Mouse (Mus musculus): ENCODE results near the gene Ugt1a8. TPM values are rescaled to one million over a fixed set of nuclear protein-coding genes. Genes with fewer than 3 reads are reported as not detected.
"Not testable (repeated sequence)": the region's sequence is repeated elsewhere in the genome, so short reads cannot be mapped to it uniquely, and the experiment has no call there.

Gene Ugt1a8
- total and polyA plus RNA-seq, 3 experiments = not detected

GRCm38 (mm10) chr1:88133908-88134456 is 46.4 kb downstream of the Ugt1a8 start:
- Histone ChIP-seq H3K79me2 (replicated peaks; ENCODE audit: control insufficient read depth, insufficient read depth, low read length) (no peaks in the 10 kb centered on the region), H3K4me1 (ENCODE audit: control insufficient read depth, insufficient read depth, low read length) (peaks cover 2% of the 10 kb centered on the region; the same call in 1 of the 2 replicates), H3K9ac (ENCODE audit: low read depth, low read length) (no peak overlapping the region), H3K36me3 (ENCODE audit: control insufficient read depth, insufficient read depth, low read length) (no peaks in the 10 kb centered on the region), H3K27me3 (ENCODE audit: control insufficient read depth, insufficient read depth, low read length) (no peaks in the 10 kb centered on the region), H3K27ac (no peak overlapping the region), H3K4me3 (no peak overlapping the region)
- intact Hi-C loops (cut with DNase I) = no loop called here
- no peak for DNase-seq
- TF ChIP-seq EP300 (IDR thresholded peaks at IDR 0.05; ENCODE audit: insufficient read depth, low read depth, low read length) (no peak), CTCF (IDR thresholded peaks at IDR 0.05) (no peak), POLR2A (IDR thresholded peaks at IDR 0.05; ENCODE audit: insufficient read depth, low read depth, low read length) (no peak)
- 37% methylated on average over 3 of the region's 3 CpGs for WGBS

- H3K4me3 ChIP-seq; H3K79me2 ChIP-seq (replicated peaks; ENCODE audit: control insufficient read depth, insufficient read depth, low read length); intact Hi-C loops (cut with DNase I); H3K27me3 ChIP-seq (ENCODE audit: control insufficient read depth, insufficient read depth, low read length); H3K4me1 ChIP-seq (ENCODE audit: control insufficient read depth, insufficient read depth, low read length); H3K36me3 ChIP-seq (ENCODE audit: control insufficient read depth, insufficient read depth, low read length); H3K9ac ChIP-seq (ENCODE audit: low read depth, low read length); H3K27ac ChIP-seq: not testable (repeated sequence)
- 30% methylated on average over 5 of the region's 5 CpGs for WGBS
- DNase-seq = peak; percentile 46 to 54
Observed at GRCm38 (mm10) chr1:88134457-88135011, 46.9 kb downstream of the Ugt1a8 start, which contains the start of gene Ugt1a6a. Ugt1a6a (plus strand) TSS chr1:88134809.

- H3K36me3 ChIP-seq (ENCODE audit: control insufficient read depth, insufficient read depth, low read length); intact Hi-C loops (cut with DNase I); H3K79me2 ChIP-seq (replicated peaks; ENCODE audit: control insufficient read depth, insufficient read depth, low read length); H3K4me1 ChIP-seq (ENCODE audit: control insufficient read depth, insufficient read depth, low read length); H3K9ac ChIP-seq (ENCODE audit: low read depth, low read length); DNase-seq; H3K4me3 ChIP-seq; H3K27me3 ChIP-seq (ENCODE audit: control insufficient read depth, insufficient read depth, low read length); H3K27ac ChIP-seq: not testable (repeated sequence)
- 80% methylated on average over 6 of the region's 6 CpGs for WGBS
Observed at GRCm38 (mm10) chr1:88135229-88135904, 47.8 kb downstream of the Ugt1a8 start.

- intact Hi-C loops (cut with DNase I) = no loop called here
- no peak overlapping the region for H3K4me3 ChIP-seq
- peaks cover 2% of the 10 kb centered on the region; the same call in 1 of the 2 replicates for H3K4me1 ChIP-seq (ENCODE audit: control insufficient read depth, insufficient read depth, low read length)
- H3K9ac ChIP-seq (ENCODE audit: low read depth, low read length) = no peak overlapping the region
- no peaks in the 10 kb centered on the region for H3K27me3 ChIP-seq (ENCODE audit: control insufficient read depth, insufficient read depth, low read length)
- DNase-seq = no peak
- 65% methylated on average over 2 of the region's 2 CpGs for WGBS
- H3K27ac ChIP-seq = no peak overlapping the region
- H3K36me3 ChIP-seq (ENCODE audit: control insufficient read depth, insufficient read depth, low read length) = no peaks in the 10 kb centered on the region
- H3K79me2 ChIP-seq (replicated peaks; ENCODE audit: control insufficient read depth, insufficient read depth, low read length) = no peaks in the 10 kb centered on the region
- TF ChIP-seq CTCF (IDR thresholded peaks at IDR 0.05) (no peak), POLR2A (IDR thresholded peaks at IDR 0.05; ENCODE audit: insufficient read depth, low read depth, low read length) (no peak), EP300 (IDR thresholded peaks at IDR 0.05; ENCODE audit: insufficient read depth, low read depth, low read length) (no peak)
Observed at GRCm38 (mm10) chr1:88136646-88137045, 49.0 kb downstream of the Ugt1a8 start.

- no peak for TF ChIP-seq EP300 (IDR thresholded peaks at IDR 0.05; ENCODE audit: insufficient read depth, low read depth, low read length)
- TF ChIP-seq CTCF (IDR thresholded peaks at IDR 0.05) = no peak
- no peak for TF ChIP-seq POLR2A (IDR thresholded peaks at IDR 0.05; ENCODE audit: insufficient read depth, low read depth, low read length)
- WGBS = 85% methylated on average over 3 of the region's 3 CpGs
- H3K4me3 ChIP-seq = no peak overlapping the region
- H3K36me3 ChIP-seq (ENCODE audit: control insufficient read depth, insufficient read depth, low read length) = no peaks in the 10 kb centered on the region
- peaks cover 2% of the 10 kb centered on the region; the same call in 1 of the 2 replicates for H3K4me1 ChIP-seq (ENCODE audit: control insufficient read depth, insufficient read depth, low read length)
- no peaks in the 10 kb centered on the region for H3K27me3 ChIP-seq (ENCODE audit: control insufficient read depth, insufficient read depth, low read length)
- no peak for DNase-seq
- intact Hi-C loops (cut with DNase I) = no loop called here
- no peak overlapping the region for H3K9ac ChIP-seq (ENCODE audit: low read depth, low read length)
- no peak overlapping the region for H3K27ac ChIP-seq
- H3K79me2 ChIP-seq (replicated peaks; ENCODE audit: control insufficient read depth, insufficient read depth, low read length) = no peaks in the 10 kb centered on the region
Observed at GRCm38 (mm10) chr1:88137264-88137663, 49.7 kb downstream of the Ugt1a8 start.

GRCm38 (mm10) chr1:88138145-88138544 is 50.5 kb downstream of the Ugt1a8 start:
- no peaks in the 10 kb centered on the region for H3K27me3 ChIP-seq (ENCODE audit: control insufficient read depth, insufficient read depth, low read length)
- no peak overlapping the region for H3K27ac ChIP-seq
- 96% methylated on average over 1 of the region's 1 CpGs for WGBS
- intact Hi-C loops (cut with DNase I) = no loop called here
- TF ChIP-seq POLR2A (IDR thresholded peaks at IDR 0.05; ENCODE audit: insufficient read depth, low read depth, low read length) (no peak), EP300 (IDR thresholded peaks at IDR 0.05; ENCODE audit: insufficient read depth, low read depth, low read length) (no peak), CTCF (IDR thresholded peaks at IDR 0.05) (no peak)
- no peak for DNase-seq
- no peaks in the 10 kb centered on the region for H3K79me2 ChIP-seq (replicated peaks; ENCODE audit: control insufficient read depth, insufficient read depth, low read length)
- H3K9ac ChIP-seq (ENCODE audit: low read depth, low read length) = no peak overlapping the region
- H3K4me1 ChIP-seq (ENCODE audit: control insufficient read depth, insufficient read depth, low read length) = peaks cover 2% of the 10 kb centered on the region; the same call in 1 of the 2 replicates
- no peak overlapping the region for H3K4me3 ChIP-seq
- H3K36me3 ChIP-seq (ENCODE audit: control insufficient read depth, insufficient read depth, low read length) = no peaks in the 10 kb centered on the region

GRCm38 (mm10) chr1:88140492-88140891 is 52.9 kb downstream of the Ugt1a8 start:
- H3K4me1 ChIP-seq (ENCODE audit: control insufficient read depth, insufficient read depth, low read length); H3K27ac ChIP-seq; H3K9ac ChIP-seq (ENCODE audit: low read depth, low read length); intact Hi-C loops (cut with DNase I); DNase-seq; H3K4me3 ChIP-seq; H3K27me3 ChIP-seq (ENCODE audit: control insufficient read depth, insufficient read depth, low read length); H3K79me2 ChIP-seq (replicated peaks; ENCODE audit: control insufficient read depth, insufficient read depth, low read length); H3K36me3 ChIP-seq (ENCODE audit: control insufficient read depth, insufficient read depth, low read length): not testable (repeated sequence)
- WGBS = 51% methylated on average over 1 of the region's 1 CpGs
